Mouse (Mus musculus) bone marrow, adult 2 months (tissue): Measurements from ENCODE around the gene Srsf2.

ENCODE experiments used
- CTCF ChIP-seq: fragments of 200-500 bp; IDR thresholded peaks from 2 replicates; pipeline ENCODE4 v1.5.1; 2011; ENCODE audit warnings: low read length, control low read depth; ENCODE audit not compliant: control insufficient read depth, insufficient read depth
- POLR2A ChIP-seq: fragments of 200-500 bp; IDR thresholded peaks from 2 replicates; pipeline ENCODE4 v1.6.1; 2011; ENCODE audit warnings: low read depth, mild to moderate bottlenecking, control low read depth, low read length, borderline replicate concordance; ENCODE audit not compliant: control insufficient read depth

DNA sequence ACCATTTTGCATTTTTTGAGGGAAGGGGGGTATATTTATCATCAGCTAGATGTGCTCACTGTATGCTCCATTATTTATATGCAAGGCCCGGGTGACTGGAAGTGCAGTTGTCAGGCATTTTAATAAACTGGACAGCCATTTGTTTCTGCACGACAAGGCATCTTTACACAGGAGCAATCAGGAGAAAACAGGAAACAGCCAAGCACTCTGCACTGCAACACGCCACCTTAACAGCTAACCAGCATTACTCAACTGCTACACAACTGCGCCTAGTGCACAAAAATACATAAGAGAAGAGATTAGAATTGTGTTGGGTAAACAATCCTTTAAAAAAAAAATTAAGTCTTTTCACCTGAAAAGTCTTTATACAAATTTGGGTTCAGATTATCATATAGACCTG, 2.8 kb downstream of the Srsf2 start:
- TF ChIP-seq POLR2A (no peak), CTCF (no peak)
